Mouse (Mus musculus) sigmoid colon, adult 10 weeks (tissue): ENCODE data around the gene Cldn15. TPM values are rescaled to one million over a fixed set of nuclear protein-coding genes. Genes with fewer than 3 reads are reported as not detected.

Experiments
- polyA plus RNA-seq: library from polyadenylated mRNA; stranded (reverse); fragments of 350-450 nt; fragmentation: Illumina TruSeq; extraction: RNeasy Lipid Tissue Mini Kit (QIAGEN cat#74804); gene quantifications from one replicate; pipeline ENCODE4 v1.2.3, GENCODE M21; 2014; ENCODE audit warnings: low read depth, low replicate concordance

Gene Cldn15
- polyA plus RNA-seq, result 26.5 TPM

GRCm38 (mm10) chr5:136966331-136966730, at the start of gene Cldn15:
Gene Cldn15, plus strand, starts transcription at chr5:136966616.

GRCm38 (mm10) chr5:136953015-136953414, 13.4 kb upstream of the Cldn15 start, which contains the start of gene Fis1:
Gene Fis1, plus strand, starts transcription at chr5:136953275.

GRCm38 (mm10) chr5:136986695-136987137, 20.3 kb downstream of the Cldn15 start, which contains the start of gene Plod3:
Gene Plod3, plus strand, starts transcription at chr5:136987019.

GRCm38 (mm10) chr5:136987934-136988271, 21.5 kb downstream of the Cldn15 start, which contains the start of gene Znhit1:
Gene Znhit1, minus strand, starts transcription at chr5:136988021.

Other genes with a start within 250 kb of the Cldn15 start
- gene Col26a1, start 83.4 kb upstream of the Cldn15 start, polyA plus RNA-seq, result not detected
- gene Ift22, start 58.5 kb upstream of the Cldn15 start, polyA plus RNA-seq, result 3.7 TPM
- 9.0 TPM for gene Fis1, start 13.3 kb upstream of the Cldn15 start, polyA plus RNA-seq
- 0.66 TPM for gene Plod3, start 20.4 kb downstream of the Cldn15 start, polyA plus RNA-seq
- gene Znhit1, start 21.4 kb downstream of the Cldn15 start, polyA plus RNA-seq, result 2.3 TPM
- gene Vgf, start 59.8 kb downstream of the Cldn15 start, polyA plus RNA-seq, result not detected
- gene Ap1s1, start 79.5 kb downstream of the Cldn15 start, polyA plus RNA-seq, result 24.8 TPM
- 2.5 TPM for gene Serpine1, start 105.7 kb downstream of the Cldn15 start, polyA plus RNA-seq
- 31.6 TPM for gene Trim56, start 149.6 kb downstream of the Cldn15 start, polyA plus RNA-seq
- 1,955 TPM for gene Muc3, start 182.7 kb downstream of the Cldn15 start, polyA plus RNA-seq
- gene Muc3a, start 245.8 kb downstream of the Cldn15 start, polyA plus RNA-seq, result 39.4 TPM